Mouse (Mus musculus) cerebellum, adult 11-12 months (tissue): Measurements from ENCODE around the gene Stmnd1.
A peak's percentile ranks its signal among the peaks of the same experiment; 100 is the strongest.
"Not testable (repeated sequence)": the region's sequence is repeated elsewhere in the genome, so short reads cannot be mapped to it uniquely, and the experiment has no call there.

Source experiments
- DNase-seq: peaks from one replicate; pipeline ENCODE4 v3.0.0; 2022

Gene Stmnd1

GRCm38 (mm10) chr13:46294365-46294764 lies 20.8 kb downstream of the Stmnd1 start:
- no peak for DNase-seq

- no peak for DNase-seq
Observed at GRCm38 (mm10) chr13:46297701-46298100, 24.2 kb downstream of the Stmnd1 start.

DNA sequence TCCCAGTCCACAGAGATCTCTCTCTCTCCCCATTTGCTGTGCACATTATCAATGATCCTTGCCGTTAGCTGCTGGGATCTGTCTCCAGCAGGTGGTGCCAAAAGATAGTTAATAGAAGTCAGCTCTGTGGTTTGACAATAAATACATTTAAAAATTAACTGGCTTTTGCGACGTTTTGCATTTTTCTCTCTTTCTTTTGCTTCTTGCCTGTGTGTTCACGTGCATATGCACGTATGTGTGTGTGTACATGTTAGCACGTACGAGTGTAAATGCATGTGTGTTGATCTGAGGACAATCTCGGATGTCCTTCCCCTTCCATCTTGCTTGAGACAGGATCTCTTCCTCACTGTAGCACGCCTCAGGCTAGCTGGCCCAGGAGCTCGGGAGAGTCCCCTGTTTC lies 37.3 kb downstream of the Stmnd1 start:
- peak; percentile 22 for DNase-seq

- no peak for DNase-seq
Observed at GRCm38 (mm10) chr13:46313176-46313575, 39.7 kb downstream of the Stmnd1 start.

- DNase-seq = no peak
Observed at GRCm38 (mm10) chr13:46315165-46315564, 41.6 kb downstream of the Stmnd1 start.

DNA sequence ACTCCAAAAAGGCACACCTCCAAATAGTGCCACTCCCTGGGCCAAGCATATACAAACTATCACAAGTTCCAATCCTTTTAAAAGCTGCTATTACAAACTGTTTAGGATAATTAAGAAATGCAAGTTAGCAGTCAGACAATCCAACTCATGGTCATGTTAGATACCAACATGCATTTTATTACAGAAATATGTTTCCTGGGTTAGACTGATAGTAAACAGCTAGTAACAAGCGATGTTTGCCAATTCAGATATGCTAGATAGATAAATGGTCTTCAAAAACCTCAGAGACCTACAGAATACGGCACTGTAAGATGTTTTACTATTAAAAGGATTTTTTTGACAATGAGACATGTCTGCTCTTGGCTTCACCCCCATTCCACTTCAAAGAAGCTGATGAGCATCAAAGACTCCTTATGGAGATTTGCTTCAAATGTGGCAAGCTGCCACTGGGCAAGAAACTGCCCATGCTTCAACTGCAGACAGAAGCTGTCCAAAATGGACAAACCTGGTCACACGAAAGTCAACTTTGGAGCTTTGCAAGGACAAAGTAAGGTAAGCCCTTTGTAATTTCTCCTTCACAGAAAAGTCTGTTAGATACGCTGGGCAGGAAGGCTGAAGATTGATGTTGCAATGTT lies 52.9 kb downstream of the Stmnd1 start:
- DNase-seq = no peak

DNA sequence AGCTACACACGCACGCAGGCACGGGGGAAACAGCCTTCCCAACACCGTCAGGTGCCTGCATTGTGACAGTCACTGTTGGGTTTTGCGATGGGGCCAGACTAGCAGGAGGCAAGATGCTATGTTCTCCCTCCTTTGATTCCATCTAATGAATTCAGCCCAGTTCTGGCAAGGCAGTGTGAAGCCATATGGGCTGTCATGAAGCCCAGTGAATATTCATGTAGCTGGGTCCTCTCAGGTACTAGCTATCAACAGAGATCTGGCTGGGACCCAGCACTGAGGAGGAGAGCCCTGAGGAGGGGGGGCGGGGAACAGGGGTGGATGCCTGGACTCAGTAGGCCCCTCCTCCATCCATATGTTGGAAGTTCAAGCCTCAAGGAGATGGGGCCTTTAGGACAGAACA lies 61.5 kb downstream of the Stmnd1 start:
- DNase-seq = peak; percentile 95

- not testable (repeated sequence) for DNase-seq
Observed at GRCm38 (mm10) chr13:46336281-46336680, 62.8 kb downstream of the Stmnd1 start.

- no peak for DNase-seq
Observed at GRCm38 (mm10) chr13:46337791-46338190, 64.3 kb downstream of the Stmnd1 start.

- DNase-seq = no peak
Observed at GRCm38 (mm10) chr13:46339954-46340353, 66.4 kb downstream of the Stmnd1 start.

- no peak for DNase-seq
Observed at GRCm38 (mm10) chr13:46340583-46340982, 67.1 kb downstream of the Stmnd1 start.

DNA sequence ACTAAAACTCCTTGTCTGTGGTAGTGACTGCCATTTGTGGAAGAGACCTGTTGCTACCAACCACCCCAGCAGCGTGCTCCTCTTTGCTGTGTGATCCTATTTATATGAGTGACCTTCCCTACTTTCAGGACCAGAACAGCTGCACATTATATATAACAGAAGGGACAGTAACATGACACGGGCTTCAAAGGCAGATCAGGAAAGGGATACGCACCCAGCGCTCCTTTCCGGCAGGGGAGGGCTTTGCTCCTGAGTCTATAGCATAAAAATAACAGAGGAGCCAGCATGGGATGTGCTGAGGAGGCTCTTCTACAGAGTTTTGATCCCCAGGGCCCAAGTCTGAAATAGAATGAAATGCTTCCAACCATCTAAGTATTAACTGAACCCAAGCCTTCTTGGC lies 67.9 kb downstream of the Stmnd1 start:
- DNase-seq = no peak

DNA sequence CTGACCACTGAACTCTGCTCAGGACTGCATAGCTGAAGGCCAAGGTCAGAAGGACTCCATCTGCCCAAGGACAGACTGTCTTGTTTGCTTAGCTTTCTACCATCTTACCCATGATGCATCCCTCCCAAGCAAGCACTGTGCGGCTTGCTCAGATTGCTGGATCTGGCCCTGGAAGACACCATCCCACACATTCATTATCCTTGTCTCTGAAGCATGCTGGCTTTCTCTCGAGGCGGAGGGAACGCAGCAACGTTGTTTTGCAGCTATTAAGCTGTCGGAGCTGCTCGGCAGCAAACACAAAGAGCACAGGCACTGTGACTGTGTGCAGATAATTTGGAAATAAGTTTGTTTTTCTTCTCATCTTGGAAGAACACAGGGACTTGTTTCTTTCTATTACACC lies 69.7 kb downstream of the Stmnd1 start:
- DNase-seq = no peak

- DNase-seq = no peak
Observed at GRCm38 (mm10) chr13:46346830-46347512, 73.5 kb downstream of the Stmnd1 start.

- DNase-seq = no peak
Observed at GRCm38 (mm10) chr13:46349664-46350063, 76.1 kb downstream of the Stmnd1 start.
